22 mouse cellular contexts compared by ENCODE assay signal in the genomic region with DNA sequence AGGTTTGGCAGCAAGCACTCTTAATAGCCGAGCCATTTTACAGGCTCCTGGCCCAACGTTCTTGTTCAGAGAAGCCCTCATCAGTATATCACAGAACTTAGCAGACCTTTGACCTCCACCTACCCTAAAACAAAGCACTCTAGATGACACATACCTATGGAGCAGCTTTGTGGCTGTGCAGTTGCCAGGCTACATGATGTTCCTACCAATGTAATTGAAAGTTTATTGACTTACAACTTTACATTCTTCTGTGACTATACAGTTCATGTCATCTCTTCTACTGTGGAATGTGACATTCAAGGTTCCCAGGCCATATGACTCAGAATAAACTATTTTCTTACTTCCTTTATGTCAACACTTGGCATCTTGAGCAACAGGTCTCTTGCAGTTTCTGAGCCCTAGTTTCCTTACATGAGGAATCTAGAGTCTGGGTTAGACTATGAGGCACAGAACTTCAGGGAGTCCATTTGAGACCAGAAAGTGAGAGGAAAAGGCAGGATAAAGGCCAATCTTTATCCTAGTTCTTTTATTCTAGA. TPM values are rescaled to one million over a fixed set of nuclear protein-coding genes. Genes with fewer than 3 reads are reported as not detected.
DNase-seq lines count a peak whose midpoint lies in the region; ATAC-seq and TF ChIP-seq lines count a peak whose summit lies in the region.
"Had no signal": no experiment of that assay in that cellular context is flagged by ENCODE, and none has a peak within 500 bp of the region (broad histone marks: within the 10 kb centered on the region; RNA-seq: fewer than 3 reads in every experiment).

No protein-coding gene starts in this region.

- H3K36me3 ChIP-seq in heart, adult 2 months (ENCODE audit: control insufficient read depth, insufficient read depth, low read length) = no peaks in the 10 kb centered on the region
- H3K36me3 ChIP-seq in intestine, postnatal 0 days (ENCODE audit: control insufficient read depth, insufficient read depth) = no peaks in the 10 kb centered on the region
- no peaks in the 10 kb centered on the region for H3K36me3 ChIP-seq in small intestine, adult 2 months (ENCODE audit: control insufficient read depth, insufficient read depth, low read length)
- H3K36me3 ChIP-seq: forebrain, embryonic 12.5 days; heart, embryonic 13.5 days; liver, embryonic 13.5 days had no signal

- H3K4me2 ChIP-seq in intestine, postnatal 0 days (replicated peaks; ENCODE audit: low read depth) = no peak overlapping the region
- H3K4me2 ChIP-seq: forebrain, embryonic 12.5 days had no signal

- H3K27ac ChIP-seq in heart, adult 2 months = peak overlapping the region; percentile 51
- peak overlapping the region; percentile 35; the same call in 1 of the 2 replicates for H3K27ac ChIP-seq in intestine, postnatal 0 days (ENCODE audit: low read depth, low read length)
- H3K27ac ChIP-seq in small intestine, adult 2 months (ENCODE audit: insufficient read depth, low read depth, low read length) = peak overlapping the region; percentile 95
- H3K27ac ChIP-seq: forebrain, embryonic 12.5 days; liver, embryonic 13.5 days had no signal

- WGBS in heart, adult 2 months = 65% methylated on average over 2 of the region's 2 CpGs
- 60% methylated on average over 2 of the region's 2 CpGs for WGBS in intestine, postnatal 0 days
- 23% methylated on average over 2 of the region's 2 CpGs for WGBS in small intestine, adult 2 months

- H3K79me2 ChIP-seq in heart, adult 2 months (replicated peaks; ENCODE audit: control insufficient read depth, insufficient read depth, low read length) = no peaks in the 10 kb centered on the region

- no peak overlapping the region for H3K4me3 ChIP-seq in heart, adult 2 months
- H3K4me3 ChIP-seq in intestine, postnatal 0 days (ENCODE audit: low read depth, low read length) = no peak overlapping the region
- H3K4me3 ChIP-seq in small intestine, adult 2 months (ENCODE audit: low read depth, low read length) = no peak overlapping the region
- H3K4me3 ChIP-seq: forebrain, embryonic 12.5 days; heart, embryonic 13.5 days; liver, embryonic 13.5 days had no signal

- no peak overlapping the region for H3K9ac ChIP-seq in heart, adult 2 months (ENCODE audit: low read depth, low read length)
- no peak overlapping the region for H3K9ac ChIP-seq in intestine, postnatal 0 days (ENCODE audit: low read depth, low read length)
- H3K9ac ChIP-seq: forebrain, embryonic 12.5 days; heart, embryonic 13.5 days; liver, embryonic 13.5 days had no signal

- H3K9me3 ChIP-seq in intestine, postnatal 0 days (ENCODE audit: control insufficient read depth) = no peaks in the 10 kb centered on the region
- H3K9me3 ChIP-seq: forebrain, embryonic 12.5 days; heart, embryonic 13.5 days; liver, embryonic 13.5 days had no signal

- TF ChIP-seq CTCF in heart, adult 2 months (IDR thresholded peaks at IDR 0.05) = no peak
- no peak for TF ChIP-seq CTCF in intestine, postnatal 0 days (IDR thresholded peaks at IDR 0.05; ENCODE audit: low read depth)
- TF ChIP-seq CTCF in small intestine, adult 2 months (IDR thresholded peaks at IDR 0.05; ENCODE audit: extremely low read depth, insufficient read length, insufficient replicate concordance, low read depth, low read length) = no peak

- no peak for DNase-seq in heart, adult 2 months
- no peak for DNase-seq in heart, postnatal 14 days
- DNase-seq in NIH3T3 (ENCODE audit: low read depth) = peak; percentile 13
- no peak for DNase-seq in neural tube, embryonic 10.5 days (ENCODE audit: extremely low spot score, low spot score)
- DNase-seq in spleen, postnatal 4 days (ENCODE audit: low spot score in 2 of 2) = no peak
- DNase-seq: B cell, adult 2 months; cerebellum, postnatal 14 days; gastrocnemius, postnatal 36 days; heart, postnatal 4 days; kidney, adult 9 months; kidney, postnatal 36 days; liver, embryonic 13.5 days; midbrain, embryonic 14.5 days; thymus, postnatal 4 days had no signal

- no peak for TF ChIP-seq POLR2A in heart, adult 2 months (IDR thresholded peaks at IDR 0.05; ENCODE audit: insufficient read depth, low read depth, low read length)
- TF ChIP-seq POLR2A in small intestine, adult 2 months (IDR thresholded peaks at IDR 0.05; ENCODE audit: low read depth, low read length) = no peak

- H3K4me1 ChIP-seq in heart, adult 2 months (ENCODE audit: control insufficient read depth, insufficient read depth, low read length) = peaks cover 12% of the 10 kb centered on the region
- no peaks in the 10 kb centered on the region for H3K4me1 ChIP-seq in intestine, postnatal 0 days (replicated peaks; ENCODE audit: control insufficient read depth, insufficient read depth, low read length)
- H3K4me1 ChIP-seq in small intestine, adult 2 months (ENCODE audit: control insufficient read depth, insufficient read depth, insufficient read length, low read length) = peaks cover 18% of the 10 kb centered on the region; the same call in 1 of the 2 replicates
- H3K4me1 ChIP-seq: forebrain, embryonic 12.5 days had no signal

- H3K27me3 ChIP-seq in heart, adult 2 months (ENCODE audit: control insufficient read depth, insufficient read depth, low read length) = no peaks in the 10 kb centered on the region
- no peaks in the 10 kb centered on the region for H3K27me3 ChIP-seq in intestine, postnatal 0 days (replicated peaks; ENCODE audit: control insufficient read depth, insufficient read depth, low read length)
- H3K27me3 ChIP-seq in small intestine, adult 2 months (ENCODE audit: control insufficient read depth, insufficient read depth, low read length) = no peaks in the 10 kb centered on the region
- H3K27me3 ChIP-seq: liver, embryonic 13.5 days had no signal

- no peak for TF ChIP-seq EP300 in heart, adult 2 months (IDR thresholded peaks at IDR 0.05; ENCODE audit: insufficient read depth, low read depth, low read length)

- intact Hi-C loops in heart, adult 2 months (cut with DNase I) = loop anchor here (10.0 kb wide), 1 partner anchor 112 kb away; no protein-coding TSS in a partner anchor
- intact Hi-C loops in heart, postnatal 14 days (cut with DNase I) = loop anchor here (5.0 kb wide), 2 partner anchors 116 to 154 kb away; no protein-coding TSS in a partner anchor

- peak; percentile 77 for ATAC-seq in intestine, postnatal 0 days
- ATAC-seq in cerebellum, adult (ENCODE audit: insufficient number of reproducible peaks, low FRiP score, low TSS enrichment) = no peak
- ATAC-seq: hindbrain, postnatal 0 days had no signal

RNA-seq across cellular contexts. Expression of a gene that starts 2.9 kb away (rescaled TPM):
- under 1 TPM; 0.23 TPM for total RNA-seq in heart, adult 2 months (2021)
- polyA plus RNA-seq in heart, adult 2 months (2012; rRNA removed) = 0.14 and 0.20 TPM in 2 replicates
- total RNA-seq in heart, postnatal 14 days (2021) = under 1 TPM; 0.12 to 0.22 TPM
- polyA plus RNA-seq in intestine, postnatal 0 days (2015; fragmentation: Nextera tagmentation; extraction: Ambion mirVana) = 0.09 and 0.12 TPM in 2 replicates
- 0.34 and 1.4 TPM in 2 replicates for polyA plus RNA-seq in small intestine, adult 2 months (2012; rRNA removed)
- total RNA-seq: gastrocnemius, postnatal 36 days had no signal
- polyA plus RNA-seq: limb, embryonic 11.5 days; neural tube, embryonic 11.5 days had no signal

Comparison
In these comparisons a context has a peak if more than half of its experiments do, and no peak if none do; other contexts are left out.
1. H3K27ac ChIP-seq: peak in every context shown above with its lines; median percentile 95 in small intestine, adult 2 months; 51 in heart, adult 2 months; 35 in intestine, postnatal 0 days.